Mouse (Mus musculus) spleen, postnatal 14 days (tissue): Measurements from ENCODE around the gene Kcnk3.

Experiments
- DNase-seq, 2 experiments: peaks; one replicate each; pipeline ENCODE4 v3.0.0; 2021 to 2022; ENCODE audit warnings: low spot score in 2 of 2

Kcnk3 gene

GRCm38 (mm10) chr5:30587681-30588300 is at the start of gene Kcnk3:
Kcnk3 (plus strand) TSS chr5:30588170.
- DNase-seq, result peak; percentile 34 to 58

GRCm38 (mm10) chr5:30545698-30546097 is 42.3 kb upstream of the Kcnk3 start, which contains the start of gene Cib4:
Cib4 (minus strand) TSS chr5:30545836.
- no peak for DNase-seq

GRCm38 (mm10) chr5:30548681-30549080 is 39.3 kb upstream of the Kcnk3 start:
- no peak for DNase-seq

GRCm38 (mm10) chr5:30550334-30551021 is 37.5 kb upstream of the Kcnk3 start:
- no peak for DNase-seq

GRCm38 (mm10) chr5:30551022-30551638 is 36.8 kb upstream of the Kcnk3 start:
- no peak for DNase-seq

- no peak for DNase-seq
Observed at GRCm38 (mm10) chr5:30552006-30552405, 36.0 kb upstream of the Kcnk3 start.

- no peak for DNase-seq
Observed at GRCm38 (mm10) chr5:30553936-30554335, 34.0 kb upstream of the Kcnk3 start.

GRCm38 (mm10) chr5:30554981-30555380 is 33.0 kb upstream of the Kcnk3 start:
- DNase-seq, result no peak

GRCm38 (mm10) chr5:30556284-30556683 is 31.7 kb upstream of the Kcnk3 start:
- DNase-seq, result no peak

- DNase-seq, result no peak
Observed at GRCm38 (mm10) chr5:30559421-30559820, 28.5 kb upstream of the Kcnk3 start.

GRCm38 (mm10) chr5:30559986-30560493 is 27.9 kb upstream of the Kcnk3 start:
- no peak for DNase-seq

- DNase-seq, result no peak
Observed at GRCm38 (mm10) chr5:30568479-30568878, 19.5 kb upstream of the Kcnk3 start.

GRCm38 (mm10) chr5:30571820-30572219 is 16.1 kb upstream of the Kcnk3 start:
- DNase-seq, result no peak

GRCm38 (mm10) chr5:30574367-30574766 is 13.6 kb upstream of the Kcnk3 start:
- DNase-seq, result no peak

- no peak for DNase-seq
Observed at GRCm38 (mm10) chr5:30576233-30576632, 11.7 kb upstream of the Kcnk3 start.

- no peak for DNase-seq
Observed at GRCm38 (mm10) chr5:30577251-30577650, 10.7 kb upstream of the Kcnk3 start.

- no peak for DNase-seq
Observed at GRCm38 (mm10) chr5:30577654-30578310, 10.2 kb upstream of the Kcnk3 start.

- DNase-seq, result no peak
Observed at GRCm38 (mm10) chr5:30578445-30579080, 9.4 kb upstream of the Kcnk3 start.

GRCm38 (mm10) chr5:30580725-30581124 is 7.2 kb upstream of the Kcnk3 start:
- DNase-seq, result no peak

GRCm38 (mm10) chr5:30582017-30582416 is 6.0 kb upstream of the Kcnk3 start:
- DNase-seq, result no peak

GRCm38 (mm10) chr5:30586616-30587015 is 1.4 kb upstream of the Kcnk3 start:
- DNase-seq, result no peak

- DNase-seq, result no peak
Observed at GRCm38 (mm10) chr5:30587101-30587500, 869 bp upstream of the Kcnk3 start.
